Mouse (Mus musculus): ENCODE measurements around the gene Cks1b.

DNA sequence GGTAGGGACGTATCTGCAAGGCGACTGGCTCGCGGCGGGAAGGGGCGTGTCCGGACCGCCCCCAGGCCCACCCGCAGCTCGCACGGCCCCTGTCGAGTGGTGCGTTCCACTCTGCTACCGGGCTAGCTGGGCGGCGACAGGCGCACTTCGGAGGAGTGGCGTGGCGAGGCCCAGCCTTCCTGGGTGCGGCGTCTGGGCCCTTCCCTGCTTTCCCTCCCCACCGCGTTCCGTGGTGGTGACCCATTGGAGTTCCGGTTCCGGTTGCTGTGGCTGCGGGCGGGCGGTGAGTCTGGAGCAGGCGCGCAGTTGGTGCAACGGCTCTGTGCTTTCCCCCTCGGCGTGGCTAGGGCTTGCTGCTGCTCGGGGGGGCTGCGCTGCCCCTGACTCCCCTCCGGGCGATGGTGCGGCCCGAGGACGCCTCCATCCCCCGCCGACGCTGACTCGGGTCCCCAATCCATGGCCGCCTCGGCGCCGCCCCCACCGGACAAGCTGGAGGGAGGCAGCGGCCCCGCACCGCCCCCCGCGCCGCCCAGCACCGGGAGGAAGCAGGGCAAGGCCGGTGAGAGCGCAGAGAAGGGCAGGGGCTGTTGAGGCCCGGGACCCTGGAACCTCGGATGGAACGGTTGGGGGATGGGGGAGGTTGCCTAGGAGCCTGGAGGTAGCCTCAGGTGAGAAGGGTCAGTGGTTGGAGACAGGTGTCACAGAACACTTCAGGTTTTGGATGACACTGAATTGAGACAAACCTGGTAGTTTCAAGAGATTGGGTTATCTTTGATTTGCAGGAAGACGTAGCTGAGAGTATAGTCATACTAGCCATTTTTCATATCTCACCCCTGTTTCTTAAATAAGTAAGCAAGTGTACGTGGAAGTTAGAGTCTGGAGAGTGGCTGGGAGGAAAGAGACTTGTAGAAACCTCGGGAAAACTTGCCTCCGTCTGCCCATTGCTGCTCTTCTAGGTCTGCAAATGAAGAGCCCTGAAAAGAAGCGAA is 12.3 kb upstream of the Cks1b start, which contains the start of gene Pygo2:
- TF ChIP-seq POLR2A (IDR thresholded peaks at IDR 0.05; ENCODE audit: low read depth, low read length) (peak; percentile 68), CTCF (IDR thresholded peaks at IDR 0.05; ENCODE audit: borderline replicate concordance, insufficient read depth, low read length) (no peak)
